Mouse (Mus musculus) thymus, postnatal 0 days (tissue): ENCODE results near the gene Tacc2. TPM values are rescaled to one million over a fixed set of nuclear protein-coding genes. Genes with fewer than 3 reads are reported as not detected.
A peak's percentile ranks its signal among the peaks of the same experiment; 100 is the strongest.
"Not testable (repeated sequence)": the region's sequence is repeated elsewhere in the genome, so short reads cannot be mapped to it uniquely, and the experiment has no call there.

Source experiments
- DNase-seq: peaks from one replicate; pipeline ENCODE4 v3.0.0-alpha.2; 2015; ENCODE audit warnings: low spot score
- polyA plus RNA-seq: library from polyadenylated mRNA; unstranded; fragments of >200 nt; fragmentation: Nextera tagmentation; extraction: Ambion mirVana; gene quantifications from 2 replicates; pipeline ENCODE4 v1.2.1, GENCODE M21; 2015

Tacc2 gene
- 16.6 and 17.3 TPM in 2 replicates for polyA plus RNA-seq

- no peak for DNase-seq
Measured at GRCm38 (mm10) chr7:130577388-130578003, at the start of gene Tacc2. TSS of gene Tacc2 (plus strand) at chr7:130577438.

DNA sequence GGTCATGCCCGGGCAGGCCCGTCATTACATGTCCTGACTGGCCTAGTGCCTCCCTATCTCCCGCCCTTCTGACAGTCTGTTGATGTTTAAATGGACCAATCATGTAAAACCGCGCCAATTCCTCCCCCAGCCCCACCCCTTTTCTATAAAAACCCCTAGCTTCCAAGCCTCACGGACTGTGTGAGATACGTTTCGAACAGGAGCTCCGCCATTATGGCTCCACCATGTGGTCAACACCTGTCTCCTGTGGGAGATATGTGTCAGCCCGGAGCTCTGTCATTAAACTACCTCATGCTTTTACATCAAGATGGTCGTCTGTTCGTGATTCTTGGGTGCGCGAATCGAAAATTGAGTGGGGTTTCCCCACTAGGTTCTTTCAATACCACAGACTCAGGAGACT is 46.1 kb upstream of the Tacc2 start:
- DNase-seq, result not testable (repeated sequence)

DNA sequence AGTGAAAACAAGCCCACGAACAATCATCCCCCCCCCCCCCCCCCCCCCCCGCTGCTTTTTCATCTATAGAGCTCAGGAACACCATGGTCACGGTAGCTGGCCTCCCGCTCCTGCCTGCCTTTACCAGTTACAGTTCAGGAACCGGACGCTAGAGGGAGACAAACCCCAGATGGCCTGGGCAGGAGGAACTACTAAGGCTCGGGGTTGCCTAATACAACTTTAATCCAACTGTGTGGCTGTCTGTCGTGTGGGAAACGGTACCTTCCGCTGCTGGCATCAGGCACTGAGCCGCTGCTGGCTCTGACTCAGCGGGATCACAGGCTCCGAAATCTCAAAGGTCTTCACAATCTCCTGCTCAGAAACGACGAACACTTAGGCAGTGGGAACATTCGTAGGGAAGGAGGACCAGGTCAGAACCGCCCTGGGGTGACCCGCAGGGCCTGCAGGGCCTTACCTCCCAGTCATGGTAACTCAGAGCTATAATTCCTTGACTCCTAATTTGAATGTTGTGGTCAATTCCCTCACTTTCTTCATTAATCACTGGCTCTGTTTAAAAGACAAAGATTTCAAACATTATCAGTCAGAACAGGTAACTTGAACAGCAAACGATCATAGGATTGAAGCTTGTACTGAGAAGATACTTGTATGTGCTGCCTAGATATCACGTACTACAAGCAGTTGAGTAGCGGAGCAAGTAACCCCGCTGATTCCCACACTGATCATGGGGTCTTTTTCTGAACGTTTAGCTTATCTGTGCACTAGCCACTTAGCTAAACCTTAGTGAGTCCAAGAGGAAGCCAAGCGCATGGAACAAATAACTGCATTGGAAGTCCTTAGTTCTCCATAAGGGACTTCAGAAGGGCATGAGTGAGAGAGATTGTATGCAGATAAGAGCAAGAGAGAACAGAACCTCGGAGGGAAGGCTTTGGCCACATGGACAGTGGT is 43.6 kb upstream of the Tacc2 start:
- peak; percentile 74 for DNase-seq

GRCm38 (mm10) chr7:130535174-130535573 is 42.1 kb upstream of the Tacc2 start:
- no peak for DNase-seq

DNA sequence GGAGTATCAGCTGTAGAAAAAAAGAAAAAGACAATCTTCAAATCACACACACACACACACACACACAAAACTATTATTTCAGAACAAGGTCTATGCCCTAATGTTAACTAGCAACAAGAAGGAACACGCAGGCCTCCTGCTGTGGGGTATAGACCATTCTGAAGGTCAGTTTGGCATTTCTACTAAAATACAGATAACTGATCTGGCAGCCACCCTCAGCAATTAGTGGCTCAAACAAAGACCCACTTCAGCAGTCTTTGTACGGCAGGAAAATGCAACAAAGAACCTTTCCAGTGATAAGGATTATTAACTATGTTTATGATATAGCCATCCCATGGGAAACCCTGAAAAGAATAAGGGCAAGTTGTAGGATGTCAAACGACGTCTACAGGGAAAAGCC is 40.2 kb upstream of the Tacc2 start:
- DNase-seq, result no peak

DNA sequence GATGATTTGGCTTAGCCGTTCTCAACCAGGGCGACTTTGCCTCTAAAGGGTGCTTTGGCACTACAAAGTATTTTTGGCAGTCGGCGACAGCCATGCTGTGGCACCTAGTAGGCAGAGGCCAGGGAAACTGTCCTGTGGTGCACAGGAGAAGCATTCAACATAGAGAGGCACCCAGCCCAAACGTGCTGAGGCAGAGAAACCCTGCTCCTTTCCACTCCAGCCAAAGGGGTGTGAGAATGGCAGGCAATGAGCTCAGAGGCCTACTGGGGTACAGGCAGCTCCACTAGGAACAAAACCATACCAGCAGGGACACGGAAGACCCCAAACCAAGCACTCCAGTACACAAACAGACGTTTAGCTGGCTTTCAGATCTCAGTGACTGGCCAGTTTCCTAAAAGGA is 37.1 kb upstream of the Tacc2 start:
- DNase-seq, result no peak

- no peak for DNase-seq
Measured at GRCm38 (mm10) chr7:130543181-130543580, 34.1 kb upstream of the Tacc2 start.

DNA sequence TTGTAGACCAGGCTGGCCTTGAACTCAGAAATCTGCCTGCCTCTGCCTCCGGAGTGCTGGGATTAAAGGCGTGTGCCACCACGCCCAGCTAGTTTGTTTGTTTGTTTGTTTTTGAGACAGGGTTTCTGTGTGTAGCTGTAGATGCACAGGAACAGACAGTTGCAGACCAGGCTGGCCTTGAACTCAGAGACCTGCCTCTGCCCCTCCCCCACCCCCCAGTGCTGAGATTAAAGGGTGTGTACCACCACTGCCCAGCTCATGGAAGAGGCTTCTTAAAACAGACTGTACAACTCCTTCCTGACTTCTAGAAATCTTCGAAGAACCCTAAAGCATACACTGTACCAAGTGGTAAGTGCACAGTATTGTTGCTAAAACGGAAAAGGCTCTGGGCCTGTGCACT is 31.8 kb upstream of the Tacc2 start:
- no peak for DNase-seq

DNA sequence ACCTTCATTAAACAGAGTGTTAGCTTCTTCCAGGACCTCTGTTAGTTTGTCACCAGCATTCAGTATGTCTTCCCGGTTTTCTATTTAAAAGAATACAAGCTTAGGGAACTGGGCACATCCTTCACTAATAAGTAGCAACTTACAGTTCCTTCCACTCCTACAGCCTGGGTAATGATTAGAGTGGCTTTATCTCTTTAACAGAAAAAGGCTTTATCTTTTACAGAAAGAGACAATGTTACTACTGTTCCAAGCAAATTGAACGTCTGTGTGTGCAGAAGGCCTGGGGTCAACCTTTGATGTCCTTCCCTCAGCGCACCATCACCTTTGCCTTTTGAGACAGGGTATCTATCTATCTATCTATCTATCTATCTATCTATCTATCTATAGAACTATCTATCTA is 31.3 kb upstream of the Tacc2 start:
- DNase-seq, result no peak

- no peak for DNase-seq
Measured at GRCm38 (mm10) chr7:130546421-130546790, 30.8 kb upstream of the Tacc2 start.

DNA sequence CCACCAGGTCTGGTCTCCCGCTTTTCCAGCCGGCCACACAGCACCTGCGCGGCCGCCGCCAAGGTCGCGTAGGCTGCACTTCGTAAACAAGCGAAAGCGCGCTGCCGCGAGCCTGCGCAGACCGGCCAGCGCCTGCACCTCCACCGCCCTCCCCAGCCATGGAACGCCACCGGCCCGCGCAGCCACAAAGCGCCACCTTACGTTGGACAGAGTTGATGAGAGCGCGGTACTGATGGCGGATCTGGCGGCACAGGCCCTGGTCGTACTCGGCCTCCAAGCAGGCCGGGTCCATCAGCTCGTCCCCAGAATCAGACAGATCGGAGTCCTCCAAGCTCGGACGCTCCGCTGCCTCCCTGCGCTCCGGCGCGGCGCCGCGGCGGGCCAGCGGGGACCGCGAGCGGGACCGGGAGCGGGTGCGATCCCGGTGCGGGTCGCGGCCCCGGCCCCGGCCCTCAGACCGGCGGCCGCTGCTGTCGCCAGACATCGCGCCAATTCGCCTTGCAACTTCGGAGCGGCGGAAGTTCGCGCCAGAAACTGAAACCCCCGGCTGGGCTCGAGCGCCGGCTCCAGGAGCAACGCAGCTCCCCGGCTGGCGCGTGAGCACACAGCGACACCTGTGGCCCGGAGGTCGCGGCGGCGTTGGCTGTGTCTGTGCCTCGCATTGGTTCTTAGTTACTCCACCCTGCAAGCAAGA is 30.3 kb upstream of the Tacc2 start:
- DNase-seq, result peak; percentile 93

DNA sequence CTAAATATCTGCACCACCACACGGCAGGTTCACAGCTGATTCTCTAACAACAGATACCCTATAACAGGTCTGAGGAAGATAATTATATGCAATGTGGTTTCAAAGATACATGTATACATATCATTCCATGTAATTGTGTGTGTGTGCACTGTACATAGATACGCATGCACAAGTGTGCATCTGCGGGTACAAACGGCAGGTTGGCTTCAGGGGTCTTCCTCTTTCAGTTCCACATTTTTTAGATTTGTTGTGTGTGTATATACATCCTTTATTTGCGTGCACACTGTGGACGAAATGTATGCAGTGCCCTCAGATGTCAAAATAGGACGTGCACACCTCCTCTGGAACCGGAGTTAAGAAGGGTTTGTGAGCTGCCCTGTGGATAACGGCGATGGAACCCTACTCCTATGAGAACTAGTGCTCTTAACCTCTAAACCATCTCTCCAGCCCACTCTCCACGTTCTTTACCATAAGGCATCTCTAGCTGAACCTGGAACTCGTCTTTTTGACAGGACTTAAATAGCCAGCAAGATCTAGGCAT is 29.5 kb upstream of the Tacc2 start:
- no peak for DNase-seq

- DNase-seq, result no peak
Measured at GRCm38 (mm10) chr7:130552780-130553179, 24.5 kb upstream of the Tacc2 start.

GRCm38 (mm10) chr7:130553321-130553720 is 23.9 kb upstream of the Tacc2 start:
- no peak for DNase-seq

DNA sequence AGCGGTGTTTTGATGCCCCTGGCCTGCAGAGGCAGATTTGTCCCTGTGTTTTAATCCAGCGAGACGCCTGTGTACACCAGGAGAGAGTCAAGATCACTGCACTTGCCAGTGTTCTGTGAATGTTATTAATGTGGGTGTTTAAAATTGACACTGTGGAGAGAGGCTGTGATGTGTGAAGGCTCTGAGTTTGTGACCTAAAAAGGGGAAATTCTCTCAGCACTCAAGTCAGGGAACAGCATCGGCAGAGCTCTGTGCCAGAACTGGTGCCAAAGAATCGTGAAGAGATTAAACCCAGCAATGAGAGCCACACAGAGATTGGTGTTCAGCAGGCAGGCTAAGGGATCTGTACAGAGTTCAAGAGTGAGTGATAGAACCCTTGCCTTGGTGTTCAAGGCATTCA is 21.6 kb upstream of the Tacc2 start:
- DNase-seq, result no peak

DNA sequence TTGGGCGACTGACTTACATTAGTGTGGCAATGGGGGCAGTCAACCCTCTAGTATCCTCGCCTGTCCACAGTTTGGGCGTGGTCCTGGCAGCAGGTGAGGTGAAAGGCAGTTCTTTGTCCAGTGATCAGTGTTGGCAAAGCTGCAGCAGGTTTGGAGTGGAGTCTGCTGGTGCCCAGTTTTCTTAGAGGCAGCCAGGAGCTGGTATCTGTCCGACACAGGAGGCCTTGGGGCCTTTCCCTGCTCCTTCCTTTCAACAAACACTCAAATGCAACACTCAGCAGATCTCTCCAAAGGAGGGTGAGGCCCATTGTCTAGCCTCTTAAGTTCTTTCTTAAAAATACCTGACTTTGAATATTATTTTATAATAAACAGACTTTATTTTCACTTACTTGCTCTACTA is 18.6 kb upstream of the Tacc2 start:
- no peak for DNase-seq

GRCm38 (mm10) chr7:130560933-130561332 is 16.3 kb upstream of the Tacc2 start:
- no peak for DNase-seq

DNA sequence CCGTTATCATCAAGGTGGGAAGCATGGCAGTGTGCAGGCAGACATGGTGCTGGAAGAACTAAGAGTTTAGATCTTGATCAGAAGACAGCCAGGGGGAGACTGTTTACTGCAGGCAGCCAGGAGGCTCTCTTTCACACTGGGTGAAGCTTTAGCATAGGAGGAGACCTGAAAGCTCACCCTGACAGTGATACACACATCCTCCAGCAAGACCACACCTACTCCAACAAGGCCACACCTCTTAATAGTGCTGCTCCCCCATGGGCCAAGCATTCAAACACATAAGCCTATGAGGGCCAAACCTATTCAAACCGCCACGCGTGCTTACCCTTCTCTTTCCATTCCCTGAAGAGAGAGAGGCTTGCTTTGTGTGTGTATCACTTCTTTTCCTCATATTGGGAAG is 14.0 kb upstream of the Tacc2 start:
- DNase-seq, result no peak

DNA sequence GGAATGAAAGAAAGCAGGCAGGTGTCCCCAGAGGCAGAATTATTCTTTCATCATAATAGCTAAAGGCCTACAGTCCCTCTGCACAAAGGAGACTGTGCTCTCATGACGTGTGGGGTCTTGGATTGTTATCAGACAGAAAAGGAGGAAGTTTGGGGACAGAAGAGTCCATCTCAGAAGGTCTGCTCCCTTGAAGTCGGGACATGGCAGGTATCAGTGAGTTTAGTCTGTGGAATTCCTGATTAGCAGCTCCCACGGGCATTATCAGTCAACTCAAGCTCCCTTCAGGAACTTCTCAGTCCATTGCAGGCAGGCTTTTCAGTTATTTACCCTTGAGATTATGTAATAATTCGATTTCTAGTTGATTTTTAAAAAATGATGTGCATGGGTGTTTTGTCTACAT is 13.4 kb upstream of the Tacc2 start:
- no peak for DNase-seq

- no peak for DNase-seq
Measured at GRCm38 (mm10) chr7:130564596-130564995, 12.6 kb upstream of the Tacc2 start.

GRCm38 (mm10) chr7:130568783-130569436 is 8.3 kb upstream of the Tacc2 start:
- no peak for DNase-seq
